Mouse (Mus musculus) CH12F3 (cell line): ENCODE results near the gene Ankrd63.

Source experiments
- in situ Hi-C: fragments of 300-500 bp; cut with MboI; formaldehyde crosslinking; loops from 2 replicates; pipeline ENCODE4 v1.14.3; 2020; ENCODE audit warnings: low sequenced_read_pairs

Gene Ankrd63

DNA sequence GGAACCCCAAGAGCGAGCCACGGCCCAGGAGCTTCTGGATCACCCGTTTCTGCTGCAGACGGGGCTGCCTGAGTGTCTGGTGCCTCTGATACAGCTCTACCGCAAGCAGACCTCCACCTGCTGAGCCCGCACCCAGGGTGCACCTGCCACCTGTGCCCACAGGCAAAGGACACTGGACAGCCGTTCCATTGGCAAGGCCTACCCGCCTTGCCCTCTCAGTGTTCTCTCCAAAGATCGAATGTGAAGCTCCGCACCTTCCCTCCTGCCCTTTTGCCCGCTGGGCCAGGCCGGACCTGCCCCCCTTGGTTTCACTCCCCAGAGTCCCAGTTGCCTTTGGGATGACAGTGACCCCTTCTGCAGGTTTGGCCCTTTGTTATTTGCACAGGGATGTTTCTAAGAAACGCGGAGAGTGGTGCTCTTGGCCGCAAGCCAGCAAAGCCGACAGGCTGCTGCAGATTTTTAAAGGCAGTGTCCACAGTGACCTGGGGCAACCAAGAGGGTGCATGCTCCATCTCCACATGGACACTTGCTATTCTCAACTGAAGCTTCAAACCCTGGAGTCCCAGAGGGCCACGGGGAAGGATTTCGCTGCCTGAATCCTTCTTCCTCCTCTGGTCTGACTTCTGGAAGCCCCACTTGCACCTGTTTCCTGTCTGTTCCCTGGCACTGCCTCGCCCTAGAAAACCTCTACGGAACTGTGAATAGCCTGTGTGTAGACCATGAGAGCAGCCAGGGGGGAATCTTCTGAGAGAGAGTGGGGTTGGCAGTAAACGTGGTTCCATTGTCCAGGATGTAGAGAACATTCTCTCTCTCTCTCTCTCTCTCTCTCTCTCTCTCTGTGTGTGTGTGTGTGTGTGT, 7.1 kb downstream of the Ankrd63 start:
- in situ Hi-C loops, result no loop called here

- in situ Hi-C loops, result no loop called here
These were observed 8.0 kb downstream of the Ankrd63 start for GRCm38 (mm10) chr2:118695677-118696232.

DNA sequence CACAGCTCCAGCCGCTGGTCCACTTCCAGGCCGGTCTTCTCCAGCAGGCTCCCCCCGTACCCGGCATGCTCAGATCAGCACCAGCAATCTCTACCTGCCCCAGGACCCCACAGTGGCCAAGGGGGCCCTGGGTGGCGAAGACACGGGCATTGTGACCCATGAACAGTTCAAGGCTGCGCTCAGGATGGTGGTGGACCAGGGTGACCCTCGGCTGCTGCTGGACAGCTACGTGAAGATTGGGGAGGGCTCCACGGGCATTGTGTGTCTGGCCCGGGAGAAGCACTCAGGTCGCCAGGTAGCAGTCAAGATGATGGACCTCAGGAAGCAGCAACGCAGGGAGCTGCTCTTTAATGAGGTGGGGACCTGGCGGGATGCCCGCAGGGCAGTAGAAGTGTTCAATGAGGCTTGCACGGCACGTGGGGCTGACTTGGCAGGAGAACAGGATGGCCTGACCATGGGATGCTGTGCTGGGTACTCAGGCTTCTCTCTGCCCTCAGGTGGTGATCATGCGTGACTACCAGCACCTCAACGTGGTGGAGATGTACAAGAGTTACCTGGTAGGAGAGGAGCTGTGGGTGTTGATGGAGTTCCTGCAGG, 10.3 kb downstream of the Ankrd63 start:
- in situ Hi-C loops, result no loop called here

DNA sequence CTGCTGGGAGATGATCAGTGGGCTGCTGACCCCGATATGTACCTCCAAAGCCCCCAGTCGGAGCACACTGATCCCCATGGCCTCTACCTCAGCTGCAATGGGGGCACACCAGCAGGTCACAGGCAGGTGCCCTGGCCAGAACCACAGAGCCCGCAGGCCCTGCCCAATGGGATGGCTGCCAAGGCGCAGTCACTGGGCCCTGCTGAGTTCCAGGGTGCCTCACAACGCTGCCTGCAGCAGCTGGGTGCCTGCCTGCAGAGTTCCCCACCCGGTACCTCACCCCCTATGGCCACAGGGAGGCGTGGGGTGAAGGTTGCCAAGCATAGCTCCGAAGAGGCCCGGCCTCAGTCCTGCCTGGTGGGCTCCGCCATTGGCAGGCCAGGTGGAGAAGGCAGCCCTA, 13.9 kb downstream of the Ankrd63 start:
- in situ Hi-C loops, result no loop called here

DNA sequence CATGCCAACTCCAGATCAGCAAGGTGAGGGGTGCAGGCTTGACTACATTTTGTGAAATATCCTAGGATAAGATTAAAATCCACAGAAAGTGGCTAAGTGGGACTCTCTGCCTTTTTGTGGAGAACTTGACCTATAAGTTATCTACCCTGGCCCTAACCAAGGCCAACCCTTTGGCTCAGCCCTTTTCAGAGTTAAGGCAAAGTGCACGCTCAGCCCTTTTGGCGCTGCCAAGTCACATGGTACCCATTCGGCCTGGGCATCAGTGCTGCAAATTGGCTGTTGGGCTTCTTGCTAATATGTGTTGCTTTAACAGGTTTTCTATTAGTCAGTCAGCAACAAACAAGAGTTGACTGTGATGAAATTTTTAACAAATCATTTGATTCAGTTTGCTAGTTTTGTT, 16.0 kb downstream of the Ankrd63 start:
- in situ Hi-C loops, result no loop called here

DNA sequence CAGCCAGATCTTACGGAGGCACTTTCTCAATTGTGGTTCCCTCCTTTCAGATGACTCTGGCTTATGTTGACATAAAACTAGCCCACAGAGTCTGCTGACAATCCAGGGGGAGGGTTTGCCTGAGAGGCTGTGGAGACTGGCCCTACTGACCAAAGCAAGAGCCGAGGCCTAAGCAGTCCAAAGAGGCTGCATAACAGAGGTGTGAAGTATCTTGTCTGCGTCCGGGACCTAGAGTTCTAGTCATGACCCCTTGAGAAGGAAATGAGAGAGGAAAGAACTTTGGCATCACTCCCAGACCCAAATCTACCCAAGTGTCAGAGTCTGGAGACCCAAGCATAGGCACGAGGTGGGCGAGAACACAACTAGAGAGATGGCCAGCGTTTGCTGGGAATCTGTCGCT, 17.1 kb downstream of the Ankrd63 start:
- in situ Hi-C loops, result no loop called here

- in situ Hi-C loops, result no loop called here
These were observed 18.7 kb downstream of the Ankrd63 start for GRCm38 (mm10) chr2:118685088-118685487.

DNA sequence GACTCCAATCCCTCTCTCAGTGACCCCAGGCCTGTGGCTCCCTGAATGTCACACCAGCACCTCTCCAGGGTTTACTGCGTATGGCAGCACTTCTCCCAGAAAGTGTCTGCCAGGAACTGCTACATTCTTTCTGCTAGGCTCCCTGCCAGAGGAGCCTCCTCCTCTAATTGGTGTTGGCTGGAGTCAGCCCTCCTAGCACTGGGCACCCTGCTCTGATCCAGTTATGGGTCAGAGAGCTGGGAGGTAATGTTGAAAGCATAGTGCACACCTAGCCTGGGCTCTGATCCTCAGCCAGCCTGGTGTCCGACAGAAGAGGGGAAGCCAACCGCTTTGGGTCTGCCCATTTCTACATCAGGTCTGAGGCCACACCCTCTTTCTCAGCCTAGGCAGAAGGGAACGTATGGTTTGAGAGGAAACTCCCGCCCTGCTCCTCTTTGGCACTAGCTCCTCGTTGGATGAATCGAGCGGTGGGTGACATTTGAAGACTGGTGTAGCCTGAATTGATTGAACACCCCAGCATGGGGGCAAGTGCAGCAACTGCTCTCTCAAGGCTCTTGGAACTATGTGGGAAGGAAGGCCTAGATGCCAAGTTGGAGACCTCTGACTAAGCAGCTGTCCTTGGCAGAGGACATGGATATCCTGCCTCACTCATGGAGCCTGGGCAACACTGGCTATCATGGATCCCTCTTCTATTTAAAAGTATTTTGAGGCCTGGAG, 21.1 kb downstream of the Ankrd63 start:
- in situ Hi-C loops, result no loop called here

GRCm38 (mm10) chr2:118680926-118681325, 22.8 kb downstream of the Ankrd63 start:
- in situ Hi-C loops, result no loop called here

DNA sequence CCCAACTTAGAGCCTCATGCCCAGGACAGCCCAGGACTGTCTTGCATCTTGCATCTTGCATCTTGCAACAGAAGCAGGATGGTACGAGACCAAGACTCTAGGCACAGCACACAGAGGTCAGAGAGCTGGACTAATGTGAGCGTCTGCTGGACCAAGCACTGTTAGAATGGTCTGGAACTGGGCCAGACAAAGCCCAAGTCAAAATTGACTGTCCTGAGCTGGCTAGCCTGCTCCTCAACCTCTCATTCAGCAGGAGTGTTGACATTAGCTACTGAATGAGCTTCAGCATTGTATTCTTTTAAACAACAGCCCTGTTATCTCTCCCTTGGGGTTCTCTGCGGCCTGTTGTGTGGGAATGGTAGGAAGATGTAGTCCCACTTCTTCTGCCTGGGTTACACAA, 24.2 kb downstream of the Ankrd63 start:
- in situ Hi-C loops, result no loop called here

DNA sequence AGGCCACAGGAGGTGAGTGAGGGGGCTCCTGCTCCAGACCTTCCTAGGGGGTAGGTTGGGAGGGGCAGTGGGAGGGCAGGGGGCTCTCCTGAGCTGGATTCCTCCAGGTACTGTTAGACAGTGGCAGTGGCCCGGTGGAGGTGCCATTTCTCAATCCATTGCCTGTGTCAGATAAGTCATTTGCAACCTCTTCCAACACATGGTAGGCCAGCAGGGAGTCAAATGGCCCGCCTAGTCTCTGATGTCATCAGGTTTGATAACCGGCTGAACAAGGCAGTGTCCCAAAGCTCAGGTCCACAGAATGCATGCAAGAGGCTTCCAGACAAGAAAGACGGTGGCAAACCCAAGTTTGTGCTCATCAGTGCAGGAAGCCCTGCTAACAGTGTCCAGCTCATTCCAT, 25.9 kb downstream of the Ankrd63 start:
- in situ Hi-C loops, result no loop called here

DNA sequence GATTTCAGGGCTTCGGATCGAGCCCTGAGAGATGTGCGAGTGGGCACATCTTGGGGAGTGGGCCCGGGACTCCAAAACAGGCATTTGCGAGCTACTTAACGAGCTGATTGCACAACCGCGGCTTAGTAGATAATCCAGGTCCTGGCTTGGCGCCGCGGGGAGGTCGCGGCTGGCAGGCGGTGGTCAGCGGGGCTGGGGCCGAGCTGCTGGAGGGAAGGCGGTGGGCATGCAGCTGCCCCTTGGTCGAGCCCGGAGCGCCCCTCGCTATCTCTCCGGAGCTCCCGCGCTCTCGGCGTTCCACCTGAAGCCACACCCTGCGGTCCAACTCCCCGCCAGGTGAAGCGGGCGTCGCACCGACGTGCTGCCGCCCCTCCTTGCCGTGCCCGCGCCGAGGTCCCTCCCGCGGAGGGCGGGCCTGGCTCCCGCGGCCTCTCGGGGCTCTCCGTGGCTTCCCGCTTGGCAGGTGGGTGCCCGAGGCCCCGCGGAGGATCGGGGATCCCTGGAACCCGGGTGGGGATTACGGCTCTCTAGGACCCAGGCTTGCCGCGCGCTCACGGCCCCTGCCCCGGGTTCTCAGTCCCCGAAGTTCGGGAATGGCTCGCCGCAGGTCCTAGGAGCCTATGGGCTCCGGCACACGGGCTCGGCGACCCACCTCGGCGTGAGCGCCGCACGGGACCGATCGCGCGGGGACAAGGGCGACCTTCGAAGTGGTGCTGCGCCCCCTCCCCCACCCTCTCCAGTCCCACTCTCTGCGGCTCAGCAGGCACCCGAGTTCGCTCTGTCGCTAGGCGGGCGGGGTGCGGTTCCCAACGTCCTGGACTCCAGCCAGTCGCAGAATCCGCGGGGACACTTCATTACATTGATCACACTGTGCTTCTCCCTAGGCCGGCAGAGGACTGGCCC, 26.7 kb downstream of the Ankrd63 start:
- in situ Hi-C loops, result no loop called here

DNA sequence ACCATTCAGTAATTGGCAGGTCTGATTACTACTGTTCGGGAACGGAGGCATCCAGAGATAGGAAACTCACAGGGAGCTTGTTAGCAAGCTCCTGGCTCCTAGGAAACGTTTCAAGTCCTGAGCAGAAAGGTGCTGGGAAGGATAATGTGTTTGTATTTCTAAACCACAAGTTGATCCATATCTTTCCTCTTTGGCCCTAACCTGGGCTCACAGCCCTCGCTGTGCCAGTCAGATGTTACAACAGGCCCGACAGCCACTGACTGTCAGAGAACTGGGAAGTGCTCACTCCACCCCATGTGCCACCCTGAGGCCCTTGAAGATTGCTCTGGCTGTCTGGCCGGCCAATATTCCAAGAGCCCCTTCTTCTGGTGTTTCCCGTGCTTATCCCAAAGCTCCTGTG, 29.3 kb downstream of the Ankrd63 start:
- in situ Hi-C loops, result no loop called here

DNA sequence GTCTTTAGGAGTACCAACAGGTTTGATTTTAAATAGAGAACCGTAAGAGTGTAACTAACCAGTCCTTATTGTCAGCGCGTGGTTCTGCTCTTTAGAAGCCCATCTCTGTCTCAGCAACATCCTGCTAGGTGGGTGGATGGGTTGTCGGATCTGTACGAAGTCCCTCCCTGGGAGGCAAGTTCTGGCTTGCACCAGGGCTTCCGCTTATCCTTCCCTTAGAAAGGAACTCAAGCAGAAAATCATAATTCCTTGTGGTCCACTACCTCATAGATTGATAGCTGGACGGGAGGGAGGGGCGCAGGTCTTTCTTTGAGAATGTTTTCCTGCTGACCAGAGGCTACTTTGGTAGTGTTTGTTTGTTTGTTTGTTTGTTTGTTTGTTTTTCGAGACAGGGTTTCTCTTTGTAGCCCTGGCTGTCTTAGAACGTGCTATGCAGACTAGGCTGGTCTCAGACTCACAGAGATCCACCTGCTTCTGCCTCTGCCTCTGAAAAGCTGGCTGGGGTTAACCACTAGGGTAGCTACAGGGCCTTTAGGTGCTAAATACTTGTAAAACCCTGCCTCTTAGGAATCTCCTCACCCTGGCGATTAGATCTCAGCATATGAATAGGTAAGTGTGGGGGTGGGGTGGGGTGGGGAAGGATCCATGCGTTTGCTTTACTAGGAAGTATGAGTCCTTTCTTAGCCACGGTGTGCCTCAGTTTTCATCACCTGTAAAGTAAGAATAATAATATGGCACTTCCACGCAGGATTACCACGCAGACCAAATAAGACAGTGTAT, 29.9 kb downstream of the Ankrd63 start:
- in situ Hi-C loops, result no loop called here

DNA sequence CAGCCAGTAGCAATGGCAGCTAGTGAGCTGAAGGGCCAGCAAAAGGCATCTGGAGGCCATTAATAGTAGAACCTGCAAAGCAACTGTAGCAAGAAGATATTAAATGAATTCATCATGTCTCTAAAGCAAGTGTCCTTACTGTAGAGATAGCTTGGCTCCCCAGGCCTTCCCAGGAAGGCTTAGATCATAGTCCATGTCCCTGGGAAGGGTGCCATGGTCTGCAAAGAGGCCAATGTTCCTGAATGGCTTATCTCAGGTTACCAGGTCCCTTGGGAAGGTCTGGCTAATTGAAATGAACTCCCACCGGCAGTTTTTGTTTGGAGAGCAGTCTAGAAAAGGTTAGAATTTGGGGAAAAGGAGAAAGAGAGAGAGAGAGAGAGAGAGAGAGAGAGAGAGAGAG, 32.0 kb downstream of the Ankrd63 start:
- in situ Hi-C loops, result no loop called here

GRCm38 (mm10) chr2:118669785-118670184, 34.0 kb downstream of the Ankrd63 start:
- in situ Hi-C loops, result no loop called here

GRCm38 (mm10) chr2:118669245-118669644, 34.5 kb downstream of the Ankrd63 start:
- in situ Hi-C loops, result no loop called here

DNA sequence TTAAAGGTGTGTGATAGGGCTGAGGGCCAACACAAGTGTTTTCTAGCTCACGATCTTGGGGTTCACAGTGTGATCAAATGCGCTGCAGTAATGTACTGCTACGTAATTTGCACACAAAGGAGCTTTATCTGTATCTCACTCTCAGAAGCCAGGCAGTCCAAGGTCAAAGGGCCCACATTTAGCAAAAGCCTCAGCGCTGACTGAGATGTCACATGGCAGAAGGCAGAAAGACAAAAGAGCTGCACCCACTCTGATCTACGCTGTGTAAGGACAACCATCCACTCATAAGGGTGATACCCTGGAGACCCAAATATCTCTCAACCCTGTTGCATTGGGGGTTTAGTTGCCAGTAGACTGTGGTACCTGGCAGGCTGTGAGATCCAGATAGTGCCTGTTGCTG, 36.6 kb downstream of the Ankrd63 start:
- in situ Hi-C loops, result no loop called here

DNA sequence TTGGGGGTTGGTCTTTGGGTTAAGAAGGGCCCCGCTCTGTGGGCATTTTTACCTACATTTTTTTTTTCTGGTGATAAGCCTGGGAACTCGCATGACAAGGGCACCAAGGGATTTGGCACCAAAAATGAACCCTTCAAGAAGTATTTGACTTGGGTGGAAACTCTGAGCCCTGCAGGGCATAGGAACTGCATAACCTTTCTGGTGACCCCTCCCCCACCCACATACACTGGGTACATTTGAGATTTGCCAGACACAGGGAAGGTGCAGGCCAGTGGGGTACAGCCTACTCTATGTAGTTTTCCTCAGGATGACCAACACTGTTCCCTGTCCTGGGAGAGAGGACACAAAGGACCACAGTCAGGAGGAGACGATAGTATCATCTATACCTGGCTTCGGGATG, 38.1 kb downstream of the Ankrd63 start:
- in situ Hi-C loops, result no loop called here

DNA sequence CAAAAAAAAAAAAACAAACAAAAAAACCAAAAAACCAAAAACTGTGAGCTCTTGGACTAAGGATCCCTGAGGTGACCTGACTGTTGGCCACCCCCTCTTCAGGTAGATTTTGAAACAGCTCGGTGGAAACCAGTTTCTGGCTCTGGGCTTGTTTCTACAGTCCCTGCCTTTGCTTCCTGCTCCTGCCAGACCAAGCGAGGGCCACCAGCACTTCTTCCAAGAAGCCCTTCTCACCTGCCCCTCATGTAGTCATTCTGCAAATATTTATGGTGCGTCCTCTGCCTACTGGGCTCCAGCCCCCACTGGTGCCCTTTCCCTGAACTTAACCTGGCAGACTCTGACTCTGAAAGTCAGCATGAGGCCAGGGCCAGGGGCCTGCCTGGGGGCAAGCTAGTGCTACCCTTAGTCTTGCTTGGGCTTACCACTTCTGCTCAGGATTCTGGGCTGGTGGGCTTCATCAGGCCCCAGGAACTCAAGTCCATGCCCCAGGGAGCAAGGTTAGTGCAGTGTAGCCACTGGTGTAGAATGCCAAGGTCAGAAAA, 38.7 kb downstream of the Ankrd63 start:
- in situ Hi-C loops, result no loop called here
